25 mouse cellular contexts compared by ENCODE assay signal in genomic region chr4:145313966-145314365, GRCm38 (mm10). TPM values are rescaled to one million over a fixed set of nuclear protein-coding genes. Genes with fewer than 3 reads are reported as not detected.
DNase-seq lines count a peak whose midpoint lies in the region; ATAC-seq and TF ChIP-seq lines count a peak whose summit lies in the region.
"Had no signal": no experiment of that assay in that cellular context is flagged by ENCODE, and none has a peak within 500 bp of the region (broad histone marks: within the 10 kb centered on the region; RNA-seq: fewer than 3 reads in every experiment).

No protein-coding gene starts in this region.

- H3K4me2 ChIP-seq in liver, embryonic 12.5 days, result no peak overlapping the region
- peak overlapping the region; percentile 84; the same call in 1 of the 2 replicates for H3K4me2 ChIP-seq in CH12.LX (ENCODE audit: insufficient read depth, low read depth, poor library complexity, severe bottlenecking)
- no peak overlapping the region for H3K4me2 ChIP-seq in hindbrain, embryonic 13.5 days
- H3K4me2 ChIP-seq: heart, embryonic 11.5 days; hindbrain, embryonic 12.5 days; intestine, embryonic 15.5 days; kidney, embryonic 15.5 days; liver, embryonic 13.5 days; lung, embryonic 15.5 days; midbrain, embryonic 11.5 days; neural tube, embryonic 12.5 days had no signal

- peak; percentile 29 for TF ChIP-seq RAD21 in CH12.LX (IDR thresholded peaks at IDR 0.05; ENCODE audit: low read depth, low read length)
- no peak for TF ChIP-seq RAD21 in MEL (IDR thresholded peaks at IDR 0.05; ENCODE audit: low read depth, low read length)

- H3K4me1 ChIP-seq in liver, adult 2 months (ENCODE audit: control insufficient read depth, insufficient read depth, low read length), result no peaks in the 10 kb centered on the region
- H3K4me1 ChIP-seq in liver, embryonic 12.5 days, result no peaks in the 10 kb centered on the region
- H3K4me1 ChIP-seq in CH12.LX (ENCODE audit: control insufficient read depth in 1 of 2, insufficient read depth in 2 of 2), result peaks cover 40 to 90% of the 10 kb centered on the region in 2 experiments
- peaks cover 6 to 17% of the 10 kb centered on the region in 2 experiments for H3K4me1 ChIP-seq in MEL (ENCODE audit: control insufficient read depth in 1 of 2, insufficient read depth in 2 of 2, low read length in 2 of 2)
- 0 out of 2 replicates have a peak, but pooled peaks cover 5% of the 10 kb centered on the region for H3K4me1 ChIP-seq in hindbrain, embryonic 13.5 days (replicated peaks)
- H3K4me1 ChIP-seq: hindbrain, embryonic 12.5 days; intestine, embryonic 15.5 days; kidney, embryonic 15.5 days; limb, embryonic 10.5 days; liver, embryonic 13.5 days; lung, embryonic 15.5 days; neural tube, embryonic 12.5 days had no signal

- TF ChIP-seq POLR2A in liver, adult 2 months (IDR thresholded peaks at IDR 0.05; ENCODE audit: extremely low read depth, insufficient read depth, low read length), result no peak
- TF ChIP-seq POLR2A in CH12.LX (IDR thresholded peaks at IDR 0.05; ENCODE audit: low read depth, low read length), result no peak
- no peak for TF ChIP-seq POLR2A in MEL (IDR thresholded peaks at IDR 0.05; ENCODE audit: control insufficient read depth in 1 of 2, insufficient read depth in 1 of 2, low read depth in 1 of 2, low read length in 2 of 2, poor library complexity in 1 of 2)

- no peak overlapping the region for H3K9ac ChIP-seq in liver, adult 2 months (ENCODE audit: low read depth, low read length)
- no peak overlapping the region for H3K9ac ChIP-seq in liver, embryonic 12.5 days
- H3K9ac ChIP-seq in CH12.LX (ENCODE audit: insufficient read depth, low read depth) (no peak overlapping the region), MEL (ENCODE audit: control insufficient read depth, low read depth, low read length, poor library complexity, severe bottlenecking) (no peak overlapping the region)
- H3K9ac ChIP-seq in hindbrain, embryonic 13.5 days, result no peak overlapping the region
- H3K9ac ChIP-seq: hindbrain, embryonic 12.5 days; intestine, embryonic 15.5 days; kidney, embryonic 15.5 days; liver, embryonic 13.5 days; lung, embryonic 15.5 days; neural tube, embryonic 12.5 days had no signal

- peaks cover 7% of the 10 kb centered on the region; the same call in 1 of the 2 replicates for H3K27me3 ChIP-seq in liver, adult 2 months (ENCODE audit: control insufficient read depth, insufficient read depth, low read length)
- H3K27me3 ChIP-seq in liver, embryonic 12.5 days (replicated peaks), result peaks cover 31% of the 10 kb centered on the region
- H3K27me3 ChIP-seq in CH12.LX (replicated peaks) (no peaks in the 10 kb centered on the region), MEL (ENCODE audit: control insufficient read depth in 1 of 2, insufficient read depth in 2 of 2, low read length in 2 of 2) (no peaks in the 10 kb centered on the region)
- H3K27me3 ChIP-seq in splenic B cell, adult 2 months (ENCODE audit: control insufficient read depth, insufficient read depth, low read length, poor library complexity, severe bottlenecking), result no peaks in the 10 kb centered on the region
- H3K27me3 ChIP-seq in hindbrain, embryonic 13.5 days, result peaks cover 16% of the 10 kb centered on the region

- ATAC-seq in liver, embryonic 12.5 days, result no peak
- no peak for ATAC-seq in hindbrain, embryonic 13.5 days (ENCODE audit: low FRiP score)
- no peak for ATAC-seq in inflammation-experienced regulatory T-cells, adult 6 months
- ATAC-seq: forebrain, embryonic 16.5 days; intestine, embryonic 15.5 days had no signal

- no peak for DNase-seq in liver, adult 2 months (ENCODE audit: extremely low read depth, low read depth, low spot score)
- no peak for DNase-seq in CH12.LX (ENCODE audit: extremely low read depth)
- DNase-seq in MEL (ENCODE audit: low read depth, low spot score), result no peak
- peak; percentile 23 for DNase-seq in splenic B cell, adult 2 months (ENCODE audit: low read depth, low spot score)
- DNase-seq: adrenal gland, adult 2 months; cerebellum, adult 9-10 months; heart, postnatal 10 days; kidney, postnatal 4 days; layer of hippocampus, adult 9-11 months; liver, embryonic 13.5 days; lung, postnatal 4 days; right cerebral cortex, adult 18-20 months had no signal

- H3K9me3 ChIP-seq in liver, embryonic 12.5 days (replicated peaks), result no peaks in the 10 kb centered on the region
- H3K9me3 ChIP-seq in CH12.LX (replicated peaks; ENCODE audit: low read length) (no peaks in the 10 kb centered on the region), MEL (replicated peaks; ENCODE audit: insufficient read depth, low read length) (no peaks in the 10 kb centered on the region)
- H3K9me3 ChIP-seq in hindbrain, embryonic 13.5 days, result no peaks in the 10 kb centered on the region
- H3K9me3 ChIP-seq: hindbrain, embryonic 12.5 days; intestine, embryonic 15.5 days; kidney, embryonic 15.5 days; limb, embryonic 10.5 days; liver, embryonic 13.5 days; lung, embryonic 15.5 days; neural tube, embryonic 12.5 days had no signal

- H3K79me2 ChIP-seq in liver, adult 2 months (ENCODE audit: control insufficient read depth, insufficient read depth, low read length), result no peaks in the 10 kb centered on the region
- H3K79me2 ChIP-seq in CH12.LX (replicated peaks; ENCODE audit: control insufficient read depth, extremely low read depth, insufficient read depth, poor library complexity, severe bottlenecking) (no peaks in the 10 kb centered on the region; the same call in 1 of the 2 replicates), MEL (ENCODE audit: control insufficient read depth, insufficient read depth, low read length, poor library complexity) (no peaks in the 10 kb centered on the region)

- dilution Hi-C loops in CH12.LX (cut with MboI; ENCODE audit: extremely low pct_ligation_motif_present, extremely low pct_unique_long_range_greater_than_20kb, low sequenced_read_pairs), result no loop called here

- no peak overlapping the region for H3K27ac ChIP-seq in liver, adult 2 months (replicated peaks; ENCODE audit: insufficient read depth, low read depth, low read length)
- no peak overlapping the region for H3K27ac ChIP-seq in liver, embryonic 12.5 days
- H3K27ac ChIP-seq in CH12.LX (ENCODE audit: insufficient read depth, low read depth) (no peak overlapping the region), MEL (ENCODE audit: control insufficient read depth, low read depth, low read length) (no peak overlapping the region)
- no peak overlapping the region for H3K27ac ChIP-seq in hindbrain, embryonic 13.5 days
- H3K27ac ChIP-seq: hindbrain, embryonic 12.5 days; intestine, embryonic 15.5 days; kidney, embryonic 15.5 days; limb, embryonic 10.5 days; liver, embryonic 13.5 days; lung, embryonic 15.5 days; neural tube, embryonic 12.5 days had no signal

- TF ChIP-seq CTCF in liver, adult 2 months (IDR thresholded peaks at IDR 0.05; ENCODE audit: low read depth, low read length), result peak; percentile 27; the same call in 1 of the 2 replicates
- TF ChIP-seq CTCF in CH12.LX (conservative IDR thresholded peaks at IDR 0.05 in 1 of 2, IDR thresholded peaks at IDR 0.05 in 1 of 2; ENCODE audit: low read depth in 2 of 2, low read length in 2 of 2) (peak; percentile 25 to 63; a peak in 3 of 4 replicates), MEL (IDR thresholded peaks at IDR 0.05 in 2 of 3, conservative IDR thresholded peaks at IDR 0.05 in 1 of 3; ENCODE audit: control insufficient read depth in 1 of 3, insufficient read depth in 1 of 3, low read depth in 2 of 3, low read length in 3 of 3, poor library complexity in 1 of 3, severe bottlenecking in 1 of 3) (0 out of 6 replicates have a peak, but pooled peaks have one; percentile 5 to 6 (median 5))

- no peaks in the 10 kb centered on the region for H3K36me3 ChIP-seq in liver, adult 2 months (ENCODE audit: control insufficient read depth, insufficient read depth, low read length)
- no peaks in the 10 kb centered on the region for H3K36me3 ChIP-seq in liver, embryonic 12.5 days
- H3K36me3 ChIP-seq in CH12.LX (replicated peaks in 1 of 2; ENCODE audit: control insufficient read depth in 1 of 2, insufficient read depth in 1 of 2, low read length in 1 of 2) (peaks cover 0 to 5% of the 10 kb centered on the region in 2 experiments), MEL (ENCODE audit: control insufficient read depth in 1 of 2, insufficient read depth in 2 of 2, low read length in 2 of 2) (peaks cover 0 to 7% of the 10 kb centered on the region in 2 experiments; a peak in 1 of 4 replicates)
- H3K36me3 ChIP-seq in splenic B cell, adult 2 months (ENCODE audit: control insufficient read depth, insufficient read depth, low read length, poor library complexity, severe bottlenecking), result no peaks in the 10 kb centered on the region
- H3K36me3 ChIP-seq in hindbrain, embryonic 13.5 days, result no peaks in the 10 kb centered on the region
- H3K36me3 ChIP-seq: hindbrain, embryonic 12.5 days; intestine, embryonic 15.5 days; kidney, embryonic 15.5 days; limb, embryonic 10.5 days; liver, embryonic 13.5 days; lung, embryonic 15.5 days; neural tube, embryonic 12.5 days had no signal

- H3K4me3 ChIP-seq in liver, adult 2 months (ENCODE audit: insufficient read depth, low read depth, low read length), result no peak overlapping the region
- no peak overlapping the region for H3K4me3 ChIP-seq in liver, embryonic 12.5 days
- H3K4me3 ChIP-seq in CH12.LX (replicated peaks in 1 of 3; ENCODE audit: low read depth in 2 of 3, low read length in 2 of 3, poor library complexity in 1 of 3), result peak overlapping the region; percentile 58 to 88 (median 59)
- no peak overlapping the region for H3K4me3 ChIP-seq in MEL (ENCODE audit: control insufficient read depth in 1 of 2, insufficient read depth in 1 of 2, low read depth in 2 of 2, low read length in 2 of 2)
- no peak overlapping the region for H3K4me3 ChIP-seq in hindbrain, embryonic 13.5 days
- H3K4me3 ChIP-seq: hindbrain, embryonic 12.5 days; intestine, embryonic 15.5 days; kidney, embryonic 15.5 days; limb, embryonic 10.5 days; liver, embryonic 13.5 days; lung, embryonic 15.5 days; neural tube, embryonic 12.5 days had no signal

- in situ Hi-C loops in CH12.LX (cut with MboI; ENCODE audit: low pct_ligation_motif_present, low pct_unique_long_range_greater_than_20kb, low sequenced_read_pairs), result no loop called here

- no peak for TF ChIP-seq EP300 in CH12.LX (IDR thresholded peaks at IDR 0.05; ENCODE audit: low read length)
- no peak for TF ChIP-seq EP300 in MEL (IDR thresholded peaks at IDR 0.05; ENCODE audit: low read depth in 1 of 2, low read length in 2 of 2)

- WGBS in liver, adult 2 months, result 76% methylated on average over 4 of the region's 4 CpGs
- WGBS in liver, embryonic 12.5 days (ENCODE audit: insufficient replicate concordance), result 62% methylated on average over 4 of the region's 4 CpGs
- WGBS in hindbrain, embryonic 13.5 days, result 89% methylated on average over 4 of the region's 4 CpGs

RNA-seq across cellular contexts. Expression of gene Tnfrsf8, which starts 1.0 kb away (rescaled TPM):
- total RNA-seq in liver, adult 2 months (2014; rRNA removed), result 0.09 TPM in 1 of 2 replicates, not detected in the other
- 0.02 TPM in 1 of 2 replicates, not detected in the other for polyA plus RNA-seq in liver, adult 2 months (2012; rRNA removed)
- not detected in 2 replicates for polyA plus RNA-seq in liver, embryonic 12.5 days (2016; fragmentation: Nextera tagmentation; extraction: Ambion mirVana)
- total RNA-seq in CH12.LX (2012; rRNA removed), result 23.2 and 31.0 TPM in 2 replicates
- total RNA-seq in CH12.LX (2014; rRNA removed), result 18.9 and 24.7 TPM in 2 replicates
- polyA plus RNA-seq in CH12.LX (2012; ENCODE audit: insufficient read length, low read depth), result 11.5 and 12.7 TPM in 2 replicates
- total RNA-seq in MEL (2012; rRNA removed), result not detected in 2 replicates
- polyA plus RNA-seq in MEL (2012; ENCODE audit: insufficient read depth in 1 of 2, insufficient read length in 2 of 2, low read depth in 1 of 2, low replicate concordance in 2 of 2, missing spikeins in 1 of 2), result not detected
- polyA plus RNA-seq in hindbrain, embryonic 13.5 days (2015; fragmentation: Nextera tagmentation; extraction: Ambion mirVana), result 0.12 TPM in 2 replicates
- 10 to 100 TPM; 10.4 to 16.8 (median 14.5) TPM for polyA plus RNA-seq in inflammation-experienced regulatory T-cells, adult 6 months (2017; shearing (Covaris generic))
- polyA plus RNA-seq: C2C12; liver, embryonic 13.5 days had no signal

Comparison
In these comparisons a context has a peak if more than half of its experiments do, and no peak if none do; other contexts are left out.
1. H3K4me3 ChIP-seq: peak in CH12.LX (3 of 3); none in liver, adult 2 months (single experiment), liver, embryonic 12.5 days (single experiment), MEL (0 of 2) and hindbrain, embryonic 13.5 days (single experiment).
2. RNA of gene Tnfrsf8, which starts 1.0 kb away (polyA plus RNA-seq): 10.4 to 16.8 TPM in inflammation-experienced regulatory T-cells, adult 6 months and 11.5 to 12.7 TPM in CH12.LX; 0.12 TPM in hindbrain, embryonic 13.5 days, 0.02 TPM in liver, adult 2 months, not detected in liver, embryonic 12.5 days and not detected in MEL; every median in the first group is over 10 times any median in the second.
3. Peak in every context shown above with its lines, with median percentiles within 50 percentile points of each other: CTCF ChIP-seq.